Comparison of ENCODE assay signal across 9 mouse cellular contexts in the genomic region with DNA sequence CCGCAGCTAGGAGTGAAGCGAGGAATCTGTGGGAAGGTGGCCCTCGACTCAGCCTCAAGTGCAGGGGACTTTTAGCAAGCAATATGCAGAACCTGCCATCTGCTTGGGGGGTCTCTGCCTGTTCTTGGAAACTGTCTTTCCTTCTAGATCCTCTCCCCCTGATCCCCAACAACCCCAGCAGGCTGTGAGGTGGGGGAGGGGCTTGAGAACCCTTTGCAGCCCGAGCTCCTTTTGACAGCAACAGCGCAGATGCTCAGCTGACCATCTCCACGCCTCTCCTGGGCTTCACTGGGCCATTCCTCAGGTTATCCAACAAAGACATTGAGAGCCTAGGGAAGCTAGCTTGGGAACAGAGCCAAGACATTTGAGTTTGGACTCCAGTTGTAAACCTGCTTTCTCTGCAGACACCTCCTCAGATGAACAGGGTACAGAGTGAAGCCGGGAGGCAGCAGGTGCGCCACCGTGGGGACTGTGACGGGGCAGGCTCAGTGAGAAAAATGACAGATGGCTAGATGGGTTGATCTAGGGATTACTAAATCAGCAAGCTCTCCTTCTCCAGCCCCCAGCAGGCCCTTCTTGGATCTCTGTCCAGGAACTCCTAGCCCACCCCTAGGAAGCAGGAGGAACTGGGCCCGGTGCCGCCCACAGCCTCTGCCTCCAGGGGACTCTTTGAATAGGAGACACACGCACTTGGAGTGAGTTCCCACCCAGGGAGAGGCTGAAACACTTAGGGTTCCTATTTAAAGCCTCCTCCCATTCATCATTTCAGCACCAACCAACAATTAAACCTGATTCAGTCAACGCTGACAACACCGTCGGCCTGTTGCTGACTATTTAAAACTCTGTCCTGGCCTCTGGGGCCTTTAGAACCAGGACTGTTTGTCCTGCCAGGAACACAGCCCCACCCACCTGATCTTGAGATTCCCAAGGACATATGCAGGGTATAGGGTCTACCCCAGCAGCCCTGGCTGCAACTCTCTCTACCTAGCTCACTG.
DNase-seq lines count a peak whose midpoint lies in the region; ATAC-seq and TF ChIP-seq lines count a peak whose summit lies in the region.
"Had no signal": no experiment of that assay in that cellular context is flagged by ENCODE, and none has a peak within 500 bp of the region (broad histone marks: within the 10 kb centered on the region; RNA-seq: fewer than 3 reads in every experiment).

No protein-coding gene starts in this region.

- H3K27me3 ChIP-seq in heart, embryonic 13.5 days (replicated peaks): no peaks in the 10 kb centered on the region
- no peaks in the 10 kb centered on the region for H3K27me3 ChIP-seq in midbrain, postnatal 0 days (ENCODE audit: insufficient read depth, low read length)
- H3K27me3 ChIP-seq: liver, embryonic 15.5 days had no signal

- DNase-seq in lung, adult 18-20 months: peak; percentile 26 to 51
- DNase-seq in lung, adult 2 months: no peak
- DNase-seq in cerebellum, postnatal 14 days: peak; percentile 59 to 72
- peak; percentile 26 for DNase-seq in midbrain, postnatal 0 days (ENCODE audit: low spot score)
- peak; percentile 78 for DNase-seq in thymus, postnatal 4 days
- DNase-seq in embryo, embryonic 10.5 days (ENCODE audit: low spot score): no peak

- H3K4me2 ChIP-seq in heart, embryonic 13.5 days: peak overlapping the region; percentile 30
- H3K4me2 ChIP-seq in midbrain, postnatal 0 days (ENCODE audit: low read depth, low read length, poor library complexity, severe bottlenecking): no peak overlapping the region
- H3K4me2 ChIP-seq: liver, embryonic 15.5 days had no signal

- H3K9ac ChIP-seq in heart, embryonic 13.5 days: peak overlapping the region; percentile 33; the same call in 1 of the 2 replicates
- H3K9ac ChIP-seq in midbrain, postnatal 0 days (replicated peaks; ENCODE audit: low read length, poor library complexity, severe bottlenecking): no peak overlapping the region
- H3K9ac ChIP-seq: liver, embryonic 15.5 days had no signal

- no peaks in the 10 kb centered on the region for H3K9me3 ChIP-seq in heart, embryonic 13.5 days
- H3K9me3 ChIP-seq in midbrain, postnatal 0 days (ENCODE audit: low read length): no peaks in the 10 kb centered on the region
- H3K9me3 ChIP-seq: liver, embryonic 15.5 days had no signal

- ATAC-seq in heart, embryonic 13.5 days (ENCODE audit: extremely low read depth, insufficient number of reproducible peaks, low FRiP score, low TSS enrichment): no peak
- no peak for ATAC-seq in midbrain, postnatal 0 days (ENCODE audit: low FRiP score)
- no peak for ATAC-seq in megakaryocyte-erythroid progenitor cell, adult 5-6 weeks (replicated peaks; ENCODE audit: low FRiP score, low TSS enrichment, poor library complexity, severe bottlenecking)

- no peak for TF ChIP-seq CTCF in lung, adult 2 months (IDR thresholded peaks at IDR 0.05; ENCODE audit: insufficient read depth, low read length)
- TF ChIP-seq CTCF in midbrain, postnatal 0 days (IDR thresholded peaks at IDR 0.05): no peak

- no peak overlapping the region for H3K4me3 ChIP-seq in lung, adult 2 months (replicated peaks; ENCODE audit: extremely low read depth, low read depth, low read length)
- no peak overlapping the region for H3K4me3 ChIP-seq in heart, embryonic 13.5 days
- no peak overlapping the region for H3K4me3 ChIP-seq in midbrain, postnatal 0 days (ENCODE audit: low read depth, low read length)
- H3K4me3 ChIP-seq: liver, embryonic 15.5 days had no signal

- H3K36me3 ChIP-seq in heart, embryonic 13.5 days: no peaks in the 10 kb centered on the region
- no peaks in the 10 kb centered on the region for H3K36me3 ChIP-seq in midbrain, postnatal 0 days (ENCODE audit: insufficient read depth, low read length)
- H3K36me3 ChIP-seq: liver, embryonic 15.5 days had no signal

- TF ChIP-seq POLR2A in lung, adult 2 months (IDR thresholded peaks at IDR 0.05; ENCODE audit: borderline replicate concordance, extremely low read depth, low read depth, low read length): no peak

- H3K4me1 ChIP-seq in lung, adult 2 months (ENCODE audit: control insufficient read depth, insufficient read depth, low read length): peaks cover 8% of the 10 kb centered on the region
- H3K4me1 ChIP-seq in heart, embryonic 13.5 days: peaks cover 50% of the 10 kb centered on the region
- H3K4me1 ChIP-seq in midbrain, postnatal 0 days (ENCODE audit: insufficient read depth, low read length): no peaks in the 10 kb centered on the region

- peak overlapping the region; percentile 46 for H3K27ac ChIP-seq in heart, embryonic 13.5 days (replicated peaks)
- no peak overlapping the region for H3K27ac ChIP-seq in midbrain, postnatal 0 days (ENCODE audit: low read depth, low read length)
- H3K27ac ChIP-seq: liver, embryonic 15.5 days had no signal

- 60% methylated on average over 16 of the region's 16 CpGs for WGBS in lung, adult 2 months
- WGBS in heart, embryonic 13.5 days: 37% methylated on average over 16 of the region's 16 CpGs
- 45% methylated on average over 16 of the region's 16 CpGs for WGBS in midbrain, postnatal 0 days

Comparison
In these comparisons a context has a peak if more than half of its experiments do, and no peak if none do; other contexts are left out.
1. DNase-seq: peak in lung, adult 18-20 months (2 of 2), cerebellum, postnatal 14 days (2 of 2), midbrain, postnatal 0 days (single experiment) and thymus, postnatal 4 days (single experiment); none in lung, adult 2 months (single experiment) and embryo, embryonic 10.5 days (single experiment).